Mouse (Mus musculus) ES-Bruce4 (cell line): ENCODE measurements around the gene Nr1h4. TPM values are rescaled to one million over a fixed set of nuclear protein-coding genes. Genes with fewer than 3 reads are reported as not detected.

Experiments used
- H3K27ac ChIP-seq: 2 replicates; pipeline ENCODE4 v1.5.1; 2012; ENCODE audit warnings: low read length, inconsistent platforms; ENCODE audit not compliant: insufficient read depth
- H3K27me3 ChIP-seq: 2 replicates; pipeline ENCODE4 v1.6.1; 2012; ENCODE audit warnings: mild to moderate bottlenecking, low read length, inconsistent platforms; ENCODE audit not compliant: control insufficient read depth, poor library complexity, insufficient read depth, severe bottlenecking
- H3K36me3 ChIP-seq: 2 replicates; pipeline ENCODE4 v1.6.1; 2012; ENCODE audit warnings: inconsistent platforms, mild to moderate bottlenecking, low read length, moderate library complexity; ENCODE audit not compliant: control insufficient read depth, poor library complexity, insufficient read depth, severe bottlenecking
- H3K4me1 ChIP-seq: one replicate; pipeline ENCODE4 v1.8.1; 2011; ENCODE audit warnings: low read length; ENCODE audit not compliant: control insufficient read depth, insufficient read depth
- H3K4me3 ChIP-seq: 2 replicates; pipeline ENCODE4 v1.5.1; 2011; ENCODE audit warnings: low read depth, mild to moderate bottlenecking, low read length
- H3K9ac ChIP-seq: 2 replicates; pipeline ENCODE4 v1.6.1; 2012; ENCODE audit warnings: low read depth, mild to moderate bottlenecking, inconsistent platforms; ENCODE audit not compliant: poor library complexity, severe bottlenecking
- H3K9me3 ChIP-seq: replicated peaks from 2 replicates; pipeline ENCODE4 v1.6.1; 2012; ENCODE audit warnings: mild to moderate bottlenecking, low read length, inconsistent platforms; ENCODE audit not compliant: control insufficient read depth, poor library complexity, insufficient read depth, severe bottlenecking
- CTCF ChIP-seq: IDR thresholded peaks from one replicate; pipeline ENCODE4 v1.8.1; 2011; ENCODE audit warnings: low read depth, low read length
- EP300 ChIP-seq: IDR thresholded peaks from 2 replicates; pipeline ENCODE4 v1.6.1; 2011; ENCODE audit warnings: low read depth, low read length; ENCODE audit not compliant: insufficient read depth
- POLR2A ChIP-seq: IDR thresholded peaks from one replicate; pipeline ENCODE4 v1.8.1; 2011; ENCODE audit warnings: low read length; ENCODE audit not compliant: insufficient read depth
- polyA plus RNA-seq: library from polyadenylated mRNA; stranded (reverse); fragments of >200 nt; gene quantifications from 2 replicates; pipeline ENCODE4 v1.2.4, GENCODE M21; 2011; ENCODE audit warnings: low read depth; ENCODE audit not compliant: missing spikeins, insufficient read depth, insufficient read length

Gene Nr1h4
- polyA plus RNA-seq, 1 experiment = not detected

DNA sequence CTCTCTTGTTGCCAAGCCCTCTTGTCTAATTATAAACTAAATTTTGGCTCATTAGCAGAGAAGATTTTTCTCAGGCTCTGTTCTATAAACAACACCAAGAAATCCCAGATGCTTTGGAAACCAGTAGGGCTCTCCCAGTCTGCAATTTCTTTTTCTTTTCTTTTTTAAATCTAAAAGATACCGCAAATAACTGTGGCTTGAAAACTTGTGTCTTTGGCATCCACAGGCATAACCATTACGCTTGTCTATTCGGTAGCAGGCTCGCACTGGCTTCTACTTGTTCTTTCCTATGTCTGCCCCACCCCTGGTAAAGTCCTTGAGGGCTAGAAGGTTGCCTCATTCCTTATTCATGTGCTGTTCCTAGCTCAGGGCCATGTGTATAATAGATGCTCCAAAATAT is 18.3 kb upstream of the Nr1h4 start:
- H3K4me3 ChIP-seq = no peak overlapping the region
- H3K4me1 ChIP-seq = no peaks in the 10 kb centered on the region
- H3K27me3 ChIP-seq = no peaks in the 10 kb centered on the region
- no peaks in the 10 kb centered on the region for H3K36me3 ChIP-seq
- no peak for TF ChIP-seq CTCF
- no peak for TF ChIP-seq POLR2A
- no peak for TF ChIP-seq EP300
- H3K9ac ChIP-seq = no peak overlapping the region
- no peaks in the 10 kb centered on the region for H3K9me3 ChIP-seq
- H3K27ac ChIP-seq = no peak overlapping the region

DNA sequence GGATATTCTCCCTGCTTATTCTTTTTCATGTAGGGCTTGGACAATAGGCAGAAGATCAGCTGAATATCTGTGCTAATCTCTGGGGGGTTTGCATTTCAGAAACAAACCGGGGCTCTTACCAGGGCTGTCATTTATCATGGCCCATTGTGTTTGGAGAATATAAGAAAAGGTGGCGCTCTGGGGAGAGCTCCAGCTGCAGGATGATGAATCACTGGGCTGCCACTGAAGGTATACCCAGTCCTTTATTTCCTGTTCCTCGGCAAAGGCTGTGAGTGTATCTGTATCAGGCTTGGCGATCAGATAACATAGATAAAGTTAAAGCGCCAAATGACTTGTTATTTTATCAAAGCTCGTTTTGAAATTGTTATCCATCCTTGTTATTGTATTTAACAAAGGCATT is 14.6 kb upstream of the Nr1h4 start:
- Histone ChIP-seq H3K27ac (no peak overlapping the region), H3K27me3 (no peaks in the 10 kb centered on the region), H3K9me3 (no peaks in the 10 kb centered on the region), H3K36me3 (no peaks in the 10 kb centered on the region), H3K4me3 (no peak overlapping the region), H3K4me1 (no peaks in the 10 kb centered on the region), H3K9ac (no peak overlapping the region)
- TF ChIP-seq EP300 (no peak), POLR2A (no peak), CTCF (no peak)

GRCm38 (mm10) chr10:89546989-89547388 is 13.6 kb upstream of the Nr1h4 start:
- TF ChIP-seq POLR2A = no peak
- no peak for TF ChIP-seq CTCF
- no peak for TF ChIP-seq EP300
- Histone ChIP-seq H3K9ac (no peak overlapping the region), H3K27me3 (no peaks in the 10 kb centered on the region), H3K36me3 (no peaks in the 10 kb centered on the region), H3K27ac (no peak overlapping the region), H3K4me1 (no peaks in the 10 kb centered on the region), H3K9me3 (no peaks in the 10 kb centered on the region), H3K4me3 (no peak overlapping the region)

DNA sequence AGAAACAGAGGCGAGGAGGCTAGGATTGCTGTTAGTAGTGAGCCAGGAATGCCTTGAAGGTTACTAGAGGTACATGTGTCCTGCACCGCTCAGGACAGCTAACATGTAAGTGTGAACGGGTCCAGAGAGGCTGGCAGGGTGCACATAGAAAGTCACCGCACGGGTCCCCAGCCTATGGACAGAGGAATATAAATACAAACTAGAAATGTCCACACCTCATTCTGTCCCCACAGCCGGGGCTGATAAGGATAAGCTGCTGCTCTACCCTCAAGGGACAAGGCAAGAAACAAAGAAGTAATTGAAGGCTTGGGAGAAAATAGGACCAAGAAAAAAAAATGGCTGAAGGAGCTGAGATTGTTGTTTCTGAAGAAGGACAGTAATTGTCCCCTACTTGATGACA is 10.5 kb upstream of the Nr1h4 start:
- Histone ChIP-seq H3K27me3 (no peaks in the 10 kb centered on the region), H3K36me3 (no peaks in the 10 kb centered on the region), H3K4me3 (no peak overlapping the region), H3K9ac (no peak overlapping the region), H3K9me3 (no peaks in the 10 kb centered on the region), H3K27ac (no peak overlapping the region), H3K4me1 (no peaks in the 10 kb centered on the region)
- TF ChIP-seq CTCF (no peak), POLR2A (no peak), EP300 (no peak)

GRCm38 (mm10) chr10:89542321-89542720 is 8.9 kb upstream of the Nr1h4 start:
- no peak overlapping the region for H3K4me3 ChIP-seq
- no peak for TF ChIP-seq CTCF
- no peaks in the 10 kb centered on the region for H3K4me1 ChIP-seq
- no peaks in the 10 kb centered on the region for H3K36me3 ChIP-seq
- H3K9me3 ChIP-seq = no peaks in the 10 kb centered on the region
- H3K27ac ChIP-seq = no peak overlapping the region
- no peak overlapping the region for H3K9ac ChIP-seq
- no peaks in the 10 kb centered on the region for H3K27me3 ChIP-seq

- no peak overlapping the region for H3K9ac ChIP-seq
- H3K27ac ChIP-seq = no peak overlapping the region
- H3K4me1 ChIP-seq = no peaks in the 10 kb centered on the region
- no peaks in the 10 kb centered on the region for H3K36me3 ChIP-seq
- no peaks in the 10 kb centered on the region for H3K27me3 ChIP-seq
- H3K9me3 ChIP-seq = no peaks in the 10 kb centered on the region
- no peak overlapping the region for H3K4me3 ChIP-seq
- TF ChIP-seq POLR2A (no peak), EP300 (no peak), CTCF (no peak)
These were observed 934 bp downstream of the Nr1h4 start for GRCm38 (mm10) chr10:89532451-89532850.

DNA sequence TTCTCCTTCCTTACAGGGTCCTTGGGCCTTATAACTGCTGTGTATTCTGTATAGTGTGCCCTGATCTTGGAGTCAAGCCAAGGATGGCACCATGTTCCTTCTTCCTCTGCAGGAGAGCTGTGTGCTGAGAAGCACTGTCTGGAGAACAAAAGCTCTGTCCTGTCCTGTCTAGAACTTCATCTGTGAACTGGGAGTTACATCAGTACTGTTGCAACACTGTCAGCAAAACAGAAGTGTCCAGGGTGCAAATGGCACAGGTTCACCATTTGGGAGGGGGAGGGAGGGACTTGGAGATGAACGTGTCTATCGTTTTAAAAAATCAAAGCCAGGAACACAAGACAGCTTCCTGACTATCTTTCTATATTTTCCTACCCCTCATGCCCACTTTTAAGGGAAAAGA is 1.4 kb downstream of the Nr1h4 start:
- TF ChIP-seq EP300 = no peak
- TF ChIP-seq POLR2A = no peak
- TF ChIP-seq CTCF = no peak
- H3K4me3 ChIP-seq = no peak overlapping the region
- no peaks in the 10 kb centered on the region for H3K9me3 ChIP-seq
- H3K27me3 ChIP-seq = no peaks in the 10 kb centered on the region
- H3K36me3 ChIP-seq = no peaks in the 10 kb centered on the region
- no peak overlapping the region for H3K9ac ChIP-seq
- H3K4me1 ChIP-seq = no peaks in the 10 kb centered on the region
- H3K27ac ChIP-seq = no peak overlapping the region
